Mouse (Mus musculus) midbrain, embryonic 14.5 days (tissue): ENCODE measurements around the gene Gm20517. TPM values are rescaled to one million over a fixed set of nuclear protein-coding genes. Genes with fewer than 3 reads are reported as not detected.
"Not testable (repeated sequence)": the region's sequence is repeated elsewhere in the genome, so short reads cannot be mapped to it uniquely, and the experiment has no call there.

Source experiments
- ATAC-seq: fragments of 200-750 bp; cut with Nextera tagmentation; 2 replicates; pipeline ENCODE4 v1.8.0; 2017; ENCODE audit warnings: moderate number of reproducible peaks, moderate library complexity; ENCODE audit not compliant: low FRiP score, low TSS enrichment
- DNase-seq: peaks from one replicate; pipeline ENCODE4 v3.0.0-alpha.2; 2015
- H3K27ac ChIP-seq: fragments of 300-500 bp; sonication (generic); replicated peaks from 2 replicates; pipeline ENCODE4 v1.5.1; 2014; ENCODE audit warnings: mild to moderate bottlenecking, low read depth, low read length, moderate library complexity
- H3K27me3 ChIP-seq: fragments of 300-500 bp; sonication (generic); 2 replicates; pipeline ENCODE4 v1.6.1; 2014; ENCODE audit warnings: low read length, control low read depth, mixed read lengths; ENCODE audit not compliant: control insufficient read depth, insufficient read depth
- H3K36me3 ChIP-seq: fragments of 300-500 bp; sonication (generic); 2 replicates; pipeline ENCODE4 v1.6.1; 2014; ENCODE audit warnings: low read length, control low read depth; ENCODE audit not compliant: control insufficient read depth, insufficient read depth
- H3K4me1 ChIP-seq: fragments of 300-500 bp; sonication (generic); 2 replicates; pipeline ENCODE4 v1.6.1; 2014; ENCODE audit warnings: mild to moderate bottlenecking, antibody characterized with exemption, low read length, control low read depth; ENCODE audit not compliant: control insufficient read depth, insufficient read depth
- H3K4me2 ChIP-seq: fragments of 300-500 bp; sonication (generic); 2 replicates; pipeline ENCODE4 v1.6.1; 2014; ENCODE audit warnings: mild to moderate bottlenecking, low read length, moderate library complexity
- H3K4me3 ChIP-seq: fragments of 300-500 bp; sonication (generic); replicated peaks from 2 replicates; pipeline ENCODE4 v1.5.1; 2014; ENCODE audit warnings: low read depth, low read length
- H3K9ac ChIP-seq: fragments of 300-500 bp; sonication (generic); replicated peaks from 2 replicates; pipeline ENCODE4 v1.6.1; 2014; ENCODE audit warnings: mild to moderate bottlenecking, low read length, moderate library complexity
- H3K9me3 ChIP-seq: fragments of 300-500 bp; sonication (generic); 2 replicates; pipeline ENCODE4 v1.6.1; 2016; ENCODE audit warnings: low read length, control low read depth, mixed read lengths; ENCODE audit not compliant: control insufficient read depth
- WGBS: fragments of 180-500 bp; shearing (Covaris S2); extraction: QIAGEN DNeasy Blood & Tissue Kit; methylation state at CpG from one replicate; pipeline ENCODE4 v1.1.7; 2014; 5-methylcytosine and 5-hydroxymethylcytosine counted together
- polyA plus RNA-seq: library from polyadenylated mRNA; unstranded; fragments of >200 nt; fragmentation: Nextera tagmentation; extraction: Ambion mirVana; gene quantifications from 2 replicates; pipeline ENCODE4 v1.2.1, GENCODE M21; 2014

Gene Gm20517
- polyA plus RNA-seq, 1 experiment from 2014 or later, result 3.2 TPM

GRCm38 (mm10) chr17:47594969-47595247 lies 16.5 kb upstream of the Gm20517 start:
- no peak for ATAC-seq
- H3K4me1 ChIP-seq, result peaks cover 33% of the 10 kb centered on the region

GRCm38 (mm10) chr17:47595248-47596161 lies 15.9 kb upstream of the Gm20517 start:
- H3K4me2 ChIP-seq, result peak overlapping the region; percentile 84
- 1% methylated on average over 21 of the region's 21 CpGs for WGBS
- H3K9ac ChIP-seq, result peak overlapping the region; percentile 39
- ATAC-seq, result peak; percentile 36
- peaks cover 33% of the 10 kb centered on the region for H3K4me1 ChIP-seq
- H3K27me3 ChIP-seq, result no peaks in the 10 kb centered on the region
- peaks cover 14% of the 10 kb centered on the region for H3K36me3 ChIP-seq
- H3K9me3 ChIP-seq, result no peaks in the 10 kb centered on the region
- H3K27ac ChIP-seq, result peak overlapping the region; percentile 83
- DNase-seq, result peak; percentile 67
- peak overlapping the region; percentile 63 for H3K4me3 ChIP-seq

More at GRCm38 (mm10) chr17:47594969-47595247, 16.5 kb upstream of the Gm20517 start:
- peak overlapping the region; percentile 63; the same call in 1 of the 2 replicates for H3K9ac ChIP-seq
- H3K36me3 ChIP-seq, result peaks cover 10% of the 10 kb centered on the region
- peak overlapping the region; percentile 63 for H3K4me3 ChIP-seq
- WGBS, result under 1% methylated on average over 9 of the region's 9 CpGs
- H3K27ac ChIP-seq, result peak overlapping the region; percentile 83
- no peaks in the 10 kb centered on the region for H3K27me3 ChIP-seq
- peak overlapping the region; percentile 84 for H3K4me2 ChIP-seq
- no peaks in the 10 kb centered on the region for H3K9me3 ChIP-seq
- peak; percentile 27 for DNase-seq

GRCm38 (mm10) chr17:47596162-47596838 lies 15.1 kb upstream of the Gm20517 start:
- Histone ChIP-seq H3K4me2 (peak overlapping the region; percentile 84), H3K36me3 (peaks cover 22% of the 10 kb centered on the region), H3K27me3 (no peaks in the 10 kb centered on the region), H3K9me3 (no peaks in the 10 kb centered on the region), H3K27ac (peak overlapping the region; percentile 83), H3K9ac (peak overlapping the region; percentile 39), H3K4me3 (peak overlapping the region; percentile 8; the same call in 1 of the 2 replicates), H3K4me1 (peaks cover 33% of the 10 kb centered on the region)
- no peak for ATAC-seq
- 13% methylated on average over 6 of the region's 6 CpGs for WGBS
- no peak for DNase-seq

GRCm38 (mm10) chr17:47596839-47597164 lies 14.6 kb upstream of the Gm20517 start:
- H3K4me1 ChIP-seq, result peaks cover 33% of the 10 kb centered on the region
- 45% methylated on average over 5 of the region's 5 CpGs for WGBS
- H3K4me2 ChIP-seq, result peak overlapping the region; percentile 84
- no peak for ATAC-seq
- no peak overlapping the region; the same call in 1 of the 2 replicates for H3K9ac ChIP-seq
- H3K27me3 ChIP-seq, result no peaks in the 10 kb centered on the region
- peak overlapping the region; percentile 83 for H3K27ac ChIP-seq
- H3K4me3 ChIP-seq, result no peak overlapping the region
- DNase-seq, result no peak
- no peaks in the 10 kb centered on the region for H3K9me3 ChIP-seq
- peaks cover 27% of the 10 kb centered on the region for H3K36me3 ChIP-seq

- WGBS, result 49% methylated on average over 13 of the region's 13 CpGs
- Histone ChIP-seq H3K9ac (no peak overlapping the region), H3K4me2 (peak overlapping the region; percentile 84), H3K4me3 (no peak overlapping the region), H3K4me1 (peaks cover 33% of the 10 kb centered on the region), H3K9me3 (no peaks in the 10 kb centered on the region), H3K36me3 (peaks cover 32% of the 10 kb centered on the region), H3K27ac (no peak overlapping the region), H3K27me3 (no peaks in the 10 kb centered on the region)
- no peak for DNase-seq
- no peak for ATAC-seq
These were observed 14.1 kb upstream of the Gm20517 start for GRCm38 (mm10) chr17:47597261-47597660.

GRCm38 (mm10) chr17:47597838-47598579 lies 13.4 kb upstream of the Gm20517 start:
- DNase-seq, result peak; percentile 66
- H3K4me3 ChIP-seq, result no peak overlapping the region
- H3K4me2 ChIP-seq, result no peak overlapping the region
- H3K9ac ChIP-seq, result no peak overlapping the region
- H3K36me3 ChIP-seq, result peaks cover 36% of the 10 kb centered on the region
- H3K4me1 ChIP-seq, result peaks cover 33% of the 10 kb centered on the region
- ATAC-seq, result no peak
- H3K27ac ChIP-seq, result 0 out of 2 replicates have a peak overlapping the region, but pooled peaks have one; percentile 32
- H3K9me3 ChIP-seq, result no peaks in the 10 kb centered on the region
- 19% methylated on average over 10 of the region's 10 CpGs for WGBS
- no peaks in the 10 kb centered on the region for H3K27me3 ChIP-seq

GRCm38 (mm10) chr17:47598580-47599304 lies 12.6 kb upstream of the Gm20517 start:
- H3K4me1 ChIP-seq, result peaks cover 33% of the 10 kb centered on the region
- not testable (repeated sequence) for H3K4me2 ChIP-seq, H3K4me3 ChIP-seq, ATAC-seq, DNase-seq, H3K9me3 ChIP-seq, H3K9ac ChIP-seq, H3K27me3 ChIP-seq, H3K27ac ChIP-seq
- peaks cover 40% of the 10 kb centered on the region for H3K36me3 ChIP-seq
- WGBS, result 87% methylated on average over 10 of the region's 10 CpGs
